Mouse (Mus musculus) neutrophil, adult 5-6 weeks (primary cell): ENCODE data around the gene Ddb2. TPM values are rescaled to one million over a fixed set of nuclear protein-coding genes. Genes with fewer than 3 reads are reported as not detected.

Source experiments
- total RNA-seq: library from RNA; stranded (forward); fragments of 200-1000 nt; gene quantifications from 2 replicates; pipeline ENCODE4 v1.2.3, GENCODE M21; 2017

The Ddb2 gene
- total RNA-seq, 1 experiment from 2014 or later: 42.1 TPM

Other genes with a start within 250 kb of the Ddb2 start
- 0.47 TPM in 1 of 2 replicates, not detected in the other for gene Rapsn, start 201.4 kb downstream of the Ddb2 start, total RNA-seq
- 132 and 144 TPM in 2 replicates for gene Psmc3, start 183.0 kb downstream of the Ddb2 start, total RNA-seq
- 17.0 and 20.4 TPM in 2 replicates for gene Slc39a13, start 166.6 kb downstream of the Ddb2 start, total RNA-seq
- 388 and 389 TPM in 2 replicates for gene Spi1, start 154.6 kb downstream of the Ddb2 start, total RNA-seq
- 1.3 and 2.1 TPM in 2 replicates for gene Mybpc3, start 118.8 kb downstream of the Ddb2 start, total RNA-seq
- gene Madd, start 53.1 kb downstream of the Ddb2 start, total RNA-seq: 126 and 151 TPM in 2 replicates
- 0.58 and 0.74 TPM in 2 replicates for gene Nr1h3, start 34.1 kb downstream of the Ddb2 start, total RNA-seq
- gene Acp2, start 34.1 kb downstream of the Ddb2 start, total RNA-seq: 8.1 and 9.1 TPM in 2 replicates
- gene Pacsin3, start 19.0 kb upstream of the Ddb2 start, total RNA-seq: not detected in 2 replicates
- gene Arfgap2, start 28.0 kb upstream of the Ddb2 start, total RNA-seq: 46.5 and 48.3 TPM in 2 replicates
- gene 1110051M20Rik, start 207.7 kb upstream of the Ddb2 start, total RNA-seq: 1.7 and 2.9 TPM in 2 replicates
- gene Lrp4, start 220.5 kb upstream of the Ddb2 start, total RNA-seq: 1.0 and 1.1 TPM in 2 replicates